Mouse (Mus musculus) testis, adult 2 months (tissue): ENCODE data around the gene Gm37240.

ENCODE experiments used
- CTCF ChIP-seq: fragments of 200-500 bp; IDR thresholded peaks from 2 replicates; pipeline ENCODE4 v1.5.1; 2012; ENCODE audit warnings: low read depth, mild to moderate bottlenecking, inconsistent platforms, low read length, moderate library complexity; ENCODE audit not compliant: control insufficient read depth, insufficient read depth, insufficient replicate concordance
- POLR2A ChIP-seq: fragments of 200-500 bp; IDR thresholded peaks from 2 replicates; pipeline ENCODE4 v1.6.1; 2012; ENCODE audit warnings: low read depth, mild to moderate bottlenecking, inconsistent platforms, low read length, moderate library complexity; ENCODE audit not compliant: control insufficient read depth

- TF ChIP-seq CTCF (no peak), POLR2A (no peak)
Measured at GRCm38 (mm10) chr3:84468111-84468453, 1419.2 kb downstream of the Gm37240 start.
